Mouse (Mus musculus): Measurements from ENCODE around the gene Bpnt1. TPM values are rescaled to one million over a fixed set of nuclear protein-coding genes. Genes with fewer than 3 reads are reported as not detected.

Gene Bpnt1
- total RNA-seq, 2 experiments from 2014 or later, result 17.6 to 22.1 TPM

- DNase-seq (ENCODE audit: low spot score), result no peak
Observed at GRCm38 (mm10) chr1:185329851-185330250, 2.1 kb upstream of the Bpnt1 start.

- DNase-seq (ENCODE audit: low spot score), result no peak
Observed at GRCm38 (mm10) chr1:185331364-185331763, 585 bp upstream of the Bpnt1 start.

- no peak for DNase-seq (ENCODE audit: low spot score)
Observed at GRCm38 (mm10) chr1:185333651-185334050, 1.7 kb downstream of the Bpnt1 start.

- DNase-seq (ENCODE audit: low spot score), result peak; percentile 30
Observed at GRCm38 (mm10) chr1:185334136-185334535, 2.2 kb downstream of the Bpnt1 start.

GRCm38 (mm10) chr1:185335231-185335765 lies 3.3 kb downstream of the Bpnt1 start:
- DNase-seq (ENCODE audit: low spot score), result no peak

GRCm38 (mm10) chr1:185336535-185336934 lies 4.6 kb downstream of the Bpnt1 start:
- DNase-seq (ENCODE audit: low spot score), result no peak

- DNase-seq (ENCODE audit: low spot score), result no peak
Observed at GRCm38 (mm10) chr1:185342441-185342840, 10.5 kb downstream of the Bpnt1 start.

GRCm38 (mm10) chr1:185343422-185343821 lies 11.5 kb downstream of the Bpnt1 start:
- no peak for DNase-seq (ENCODE audit: low spot score)

- peak; percentile 16 for DNase-seq (ENCODE audit: low spot score)
Observed at GRCm38 (mm10) chr1:185346188-185346587, 14.2 kb downstream of the Bpnt1 start.

GRCm38 (mm10) chr1:185349741-185350140 lies 17.8 kb downstream of the Bpnt1 start:
- DNase-seq (ENCODE audit: low spot score), result no peak

- DNase-seq (ENCODE audit: low spot score), result no peak
Observed at GRCm38 (mm10) chr1:185350611-185351010, 18.7 kb downstream of the Bpnt1 start.

GRCm38 (mm10) chr1:185352151-185352550 lies 20.2 kb downstream of the Bpnt1 start:
- DNase-seq (ENCODE audit: low spot score), result no peak

- no peak for DNase-seq (ENCODE audit: low spot score)
Observed at GRCm38 (mm10) chr1:185353351-185353750, 21.4 kb downstream of the Bpnt1 start.

- DNase-seq (ENCODE audit: low spot score), result no peak
Observed at GRCm38 (mm10) chr1:185354731-185355130, 22.8 kb downstream of the Bpnt1 start.

GRCm38 (mm10) chr1:185356246-185356645 lies 24.3 kb downstream of the Bpnt1 start:
- DNase-seq (ENCODE audit: low spot score), result no peak

- no peak for DNase-seq (ENCODE audit: low spot score)
Observed at GRCm38 (mm10) chr1:185358211-185358610, 26.3 kb downstream of the Bpnt1 start.

GRCm38 (mm10) chr1:185362677-185363520 lies 30.9 kb downstream of the Bpnt1 start, which contains the start of gene Eprs:
Gene Eprs (plus strand): TSS chr1:185363044.
- DNase-seq (ENCODE audit: low spot score), result peak; percentile 99

- DNase-seq (ENCODE audit: low spot score), result peak; percentile 56
Observed at GRCm38 (mm10) chr1:185363526-185364182, 31.7 kb downstream of the Bpnt1 start.

- DNase-seq (ENCODE audit: low spot score), result no peak
Observed at GRCm38 (mm10) chr1:185364183-185364540, 32.2 kb downstream of the Bpnt1 start.

- peak; percentile 47 for DNase-seq (ENCODE audit: low spot score)
Observed at GRCm38 (mm10) chr1:185367383-185367782, 35.4 kb downstream of the Bpnt1 start.

GRCm38 (mm10) chr1:185369979-185370378 lies 38.0 kb downstream of the Bpnt1 start:
- no peak for DNase-seq (ENCODE audit: low spot score)

GRCm38 (mm10) chr1:185376390-185376789 lies 44.4 kb downstream of the Bpnt1 start:
- DNase-seq (ENCODE audit: low spot score), result peak; percentile 24
